Mouse (Mus musculus) MEL (cell line): ENCODE measurements around the gene Rassf1.

Experiments
- CHD2 ChIP-seq: IDR thresholded peaks from 2 replicates; pipeline ENCODE4 v1.6.1; 2011; ENCODE audit warnings: low read length, improper control_type of control experiment
- CTCF ChIP-seq, 3 experiments: IDR thresholded peaks in 2 of 3; conservative IDR thresholded peaks in 1 of 3; 2 replicates each; pipeline ENCODE4 v1.5.1; 2011 to 2012; ENCODE audit warnings: low read length in 3 of 3, low read depth in 2 of 3, mild to moderate bottlenecking in 2 of 3, improper control_type of control experiment in 1 of 3, inconsistent platforms in 1 of 3, mixed read lengths in 1 of 3, moderate library complexity in 1 of 3; ENCODE audit not compliant: control insufficient read depth in 1 of 3, insufficient read depth in 1 of 3, poor library complexity in 1 of 3, severe bottlenecking in 1 of 3
- E2F4 ChIP-seq: IDR thresholded peaks from 2 replicates; pipeline ENCODE4 v1.6.1; 2011; ENCODE audit warnings: low read depth, low read length, improper control_type of control experiment, borderline replicate concordance
- ELF1 ChIP-seq: IDR thresholded peaks from 2 replicates; pipeline ENCODE4 v1.6.1; 2014; ENCODE audit warnings: low read depth, mild to moderate bottlenecking, inconsistent platforms, low read length, improper control_type of control experiment, moderate library complexity
- GATA1 ChIP-seq: IDR thresholded peaks from 2 replicates; pipeline ENCODE4 v1.6.1; 2011; ENCODE audit warnings: low read depth, low read length, improper control_type of control experiment
- KAT2A ChIP-seq: conservative IDR thresholded peaks from 2 replicates; pipeline ENCODE4 v1.6.1; 2012; ENCODE audit warnings: low read depth, low read length, improper control_type of control experiment, inconsistent platforms
- POLR2A ChIP-seq, 2 experiments: IDR thresholded peaks; 2 replicates each; pipeline ENCODE4 v1.6.1; 2011 to 2012; ENCODE audit warnings: low read length in 2 of 2, mild to moderate bottlenecking in 2 of 2, control low read depth in 1 of 2, improper control_type of control experiment in 1 of 2, low read depth in 1 of 2, moderate library complexity in 1 of 2; ENCODE audit not compliant: control insufficient read depth in 1 of 2, insufficient read depth in 1 of 2, poor library complexity in 1 of 2
- POLR2AphosphoS2 ChIP-seq: IDR thresholded peaks from 2 replicates; pipeline ENCODE4 v1.6.1; 2011; ENCODE audit warnings: low read length, improper control_type of control experiment
- RCOR1 ChIP-seq: IDR thresholded peaks from 2 replicates; pipeline ENCODE4 v1.6.1; 2012; ENCODE audit warnings: low read depth, mild to moderate bottlenecking, inconsistent platforms, low read length, improper control_type of control experiment
- SMC3 ChIP-seq: IDR thresholded peaks from 2 replicates; pipeline ENCODE4 v1.6.1; 2011; ENCODE audit warnings: low read depth, low read length, improper control_type of control experiment
- TBP ChIP-seq: IDR thresholded peaks from 2 replicates; pipeline ENCODE4 v1.8.0; 2011; ENCODE audit warnings: low read depth, low read length, improper control_type of control experiment
- TCF12 ChIP-seq: IDR thresholded peaks from 2 replicates; pipeline ENCODE4 v1.6.1; 2014; ENCODE audit warnings: low read depth, mild to moderate bottlenecking, inconsistent platforms, low read length, improper control_type of control experiment, moderate library complexity
- UBTF ChIP-seq: IDR thresholded peaks from 2 replicates; pipeline ENCODE4 v1.6.1; 2012; ENCODE audit warnings: low read depth, mild to moderate bottlenecking, inconsistent platforms, low read length, improper control_type of control experiment, moderate library complexity, borderline replicate concordance; ENCODE audit not compliant: insufficient read depth
- USF2 ChIP-seq, 2 experiments: IDR thresholded peaks; 2 replicates each; pipeline ENCODE4 v1.6.1; 2011 to 2012; ENCODE audit warnings: improper control_type of control experiment in 2 of 2, low read length in 2 of 2, borderline replicate concordance in 1 of 2, inconsistent platforms in 1 of 2, low read depth in 1 of 2, mild to moderate bottlenecking in 1 of 2; ENCODE audit not compliant: insufficient read depth in 1 of 2

GRCm38 (mm10) chr9:107599433-107599832 is 48.1 kb downstream of the Rassf1 start:
- TF ChIP-seq CTCF (IDR thresholded peaks at IDR 0.05 in 2 of 3, conservative IDR thresholded peaks at IDR 0.05 in 1 of 3; ENCODE audit: control insufficient read depth in 1 of 3, insufficient read depth in 1 of 3, low read depth in 2 of 3, low read length in 3 of 3, poor library complexity in 1 of 3, severe bottlenecking in 1 of 3): no peak
- no peak for TF ChIP-seq POLR2A (IDR thresholded peaks at IDR 0.05; ENCODE audit: control insufficient read depth in 1 of 2, insufficient read depth in 1 of 2, low read depth in 1 of 2, low read length in 2 of 2, poor library complexity in 1 of 2)
- no peak for TF ChIP-seq CHD2
- no peak for TF ChIP-seq GATA1
- TF ChIP-seq KAT2A: no peak
- no peak for TF ChIP-seq RCOR1
- TF ChIP-seq UBTF: no peak
- no peak for TF ChIP-seq TCF12
- TF ChIP-seq ELF1: no peak
- no peak for TF ChIP-seq TBP
- no peak for TF ChIP-seq USF2 (IDR thresholded peaks at IDR 0.05; ENCODE audit: borderline replicate concordance in 1 of 2, insufficient read depth in 1 of 2, low read depth in 1 of 2, low read length in 2 of 2)
- TF ChIP-seq E2F4: no peak
- TF ChIP-seq POLR2AphosphoS2: no peak
- no peak for TF ChIP-seq SMC3
